Mouse (Mus musculus) gastrocnemius, adult 8-10 months (tissue): Measurements from ENCODE around the gene Map4k2. TPM values are rescaled to one million over a fixed set of nuclear protein-coding genes. Genes with fewer than 3 reads are reported as not detected.

Experiments
- DNase-seq, 2 experiments: peaks; one replicate each; pipeline ENCODE4 v3.0.0; 2022; ENCODE audit warnings: low spot score in 2 of 2
- microRNA-seq: library from miRNA; unstranded; fragments of <30 nt; microRNA quantifications from one replicate; pipeline ENCODE4 v1.2.0, GENCODE M21; 2022
- total RNA-seq, 4 experiments: library from RNA; stranded (reverse); gene quantifications; 2 replicates each; pipeline ENCODE4 v1.2.4; 2022

Gene Map4k2
- total RNA-seq, 4 experiments from 2014 or later = 6.9 to 10.7 (median 8.0) TPM

DNA sequence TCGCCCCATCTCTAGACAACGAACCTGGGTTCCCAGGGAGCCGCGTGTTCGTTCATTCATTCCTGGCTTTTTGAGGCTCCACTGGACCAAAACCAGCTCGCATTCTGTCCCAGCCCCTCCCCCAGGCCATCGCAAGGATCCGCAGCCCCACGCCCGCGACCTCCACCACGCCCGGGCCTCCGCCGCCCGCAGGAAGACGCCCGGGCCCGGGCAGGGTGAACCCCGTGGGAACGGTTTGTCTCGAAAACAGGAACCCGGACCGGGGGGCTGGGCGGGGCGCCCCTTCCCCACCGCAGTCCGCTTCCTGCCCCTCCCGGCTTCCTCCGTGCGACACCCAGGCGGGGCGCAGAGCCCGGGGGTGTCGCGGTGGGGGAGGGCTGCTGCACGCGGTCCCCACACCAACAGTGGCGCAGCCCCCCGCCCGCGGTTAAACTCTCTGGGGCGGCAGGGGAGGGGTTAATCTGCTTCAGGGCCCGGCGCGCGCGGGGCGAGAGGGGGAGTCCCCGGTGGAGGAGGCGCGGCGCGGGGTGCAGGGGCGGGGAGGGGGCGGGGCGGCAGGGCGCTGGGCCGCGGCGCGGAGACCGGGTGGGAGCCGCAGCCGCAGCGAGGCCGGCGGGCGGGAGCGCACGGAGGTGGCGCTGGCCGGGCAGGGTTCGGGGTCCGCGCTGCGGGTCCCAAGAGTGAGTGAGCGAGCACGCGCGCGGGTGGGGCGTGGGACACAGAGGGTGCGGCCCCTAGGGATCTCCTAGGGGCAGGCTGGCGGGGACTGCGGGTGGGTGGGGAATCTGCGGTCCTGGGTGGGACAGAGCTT is 58.6 kb downstream of the Map4k2 start, which contains the start of gene Rasgrp2:
TSS of gene Rasgrp2 (plus strand) at position 56 of the 811 bp plus-strand sequence.
- DNase-seq = peak; percentile 60 to 61

DNA sequence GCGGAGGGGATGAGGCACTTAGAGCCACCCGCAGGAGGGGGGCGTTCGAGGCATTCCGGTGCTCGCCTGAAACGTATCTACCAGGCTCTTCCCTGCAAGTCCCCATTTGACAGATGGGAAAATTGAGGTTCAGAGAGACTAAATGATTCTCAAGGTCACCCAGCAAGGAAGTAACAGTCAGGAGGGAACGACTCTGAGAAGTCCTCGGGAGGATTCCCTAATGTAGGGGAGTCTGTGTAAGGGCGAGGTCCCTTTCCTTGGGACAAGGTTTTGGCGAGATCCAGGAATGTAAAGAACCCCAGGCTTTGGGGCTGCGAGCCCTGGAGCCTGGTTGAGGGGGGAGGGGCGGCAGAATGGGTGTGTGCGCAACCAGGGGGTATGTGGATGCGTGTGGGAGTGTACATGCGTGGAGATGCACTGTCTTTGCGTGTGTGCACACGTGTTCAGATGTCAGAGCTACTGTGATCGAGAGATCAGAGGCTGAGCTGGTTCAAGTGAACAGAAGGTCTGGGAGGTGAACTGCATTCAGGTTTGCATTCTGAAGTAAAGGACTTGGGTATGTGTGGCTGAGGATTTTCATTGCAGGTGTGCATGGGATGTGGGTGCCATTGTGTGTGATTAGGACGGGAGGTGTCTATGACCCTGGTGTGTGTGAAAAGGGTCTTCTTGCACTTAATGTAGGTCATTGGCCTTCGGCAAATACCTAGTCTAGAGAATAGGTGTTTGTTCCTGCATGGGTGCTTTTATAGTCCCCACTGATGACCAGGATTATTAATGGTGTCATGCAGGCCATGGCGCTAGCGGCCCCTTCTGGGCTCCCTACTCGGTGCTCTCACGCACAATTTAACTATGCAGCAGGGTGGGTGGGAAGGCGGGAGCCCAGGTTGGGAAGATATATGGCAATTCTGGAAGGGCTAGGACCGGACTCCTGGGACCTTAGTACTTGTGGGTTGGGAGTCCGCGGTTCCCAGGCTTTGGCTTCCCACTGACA is 59.5 kb downstream of the Map4k2 start:
- no peak for DNase-seq

DNA sequence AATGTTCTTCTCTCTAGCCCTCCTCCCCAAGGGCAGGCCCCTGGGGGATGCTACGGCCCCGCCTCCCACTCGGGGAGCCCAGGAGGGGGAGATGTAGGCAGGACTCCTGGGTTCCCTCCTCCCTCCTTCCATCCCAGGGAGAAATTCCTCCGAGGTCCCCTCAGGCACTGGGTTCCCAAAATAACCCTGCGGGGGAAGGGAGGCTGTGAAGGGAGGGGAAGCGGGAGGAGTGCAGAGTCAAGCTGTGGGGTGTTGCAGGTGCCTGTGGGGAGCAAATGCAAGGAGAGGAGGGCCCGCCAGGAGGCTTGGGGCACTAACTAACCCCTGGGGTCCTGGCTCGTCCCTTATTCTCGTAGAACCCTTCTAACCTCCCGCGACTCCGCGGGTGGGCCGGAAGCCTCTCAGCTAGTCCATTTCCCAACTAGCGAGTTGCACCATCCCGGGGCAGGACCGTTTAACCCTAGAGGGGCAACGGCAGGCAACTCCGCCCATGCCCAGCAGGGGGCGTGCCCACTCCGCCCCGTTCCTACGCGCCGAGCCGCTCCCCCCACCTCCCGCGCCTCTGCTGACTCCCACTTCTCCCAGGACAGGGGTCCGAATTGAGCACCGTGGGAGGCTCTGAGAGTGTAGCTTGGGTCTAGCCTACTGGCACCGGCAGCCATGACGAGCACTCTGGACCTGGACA is 60.3 kb downstream of the Map4k2 start:
- peak; percentile 79 to 80 for DNase-seq

DNA sequence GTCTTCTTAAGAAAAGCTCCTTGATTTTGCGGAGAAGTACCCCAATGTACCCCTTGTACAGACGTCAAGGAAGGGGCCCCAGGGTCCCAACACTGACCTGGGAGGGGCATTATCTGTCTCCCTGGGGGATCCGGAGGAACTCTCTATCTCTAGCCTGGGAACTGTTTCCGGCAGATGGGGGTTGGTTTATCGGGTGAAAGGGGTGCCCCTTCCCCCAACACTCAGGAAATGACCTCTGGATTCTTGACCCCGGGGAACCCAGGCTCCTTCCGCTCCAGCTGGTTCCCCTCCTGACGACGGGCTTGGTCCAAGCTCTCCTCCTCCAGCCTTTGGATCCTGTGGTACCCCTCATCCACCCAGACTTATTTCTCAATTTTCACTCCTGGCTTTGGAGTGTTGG is 61.0 kb downstream of the Map4k2 start:
- no peak for DNase-seq

DNA sequence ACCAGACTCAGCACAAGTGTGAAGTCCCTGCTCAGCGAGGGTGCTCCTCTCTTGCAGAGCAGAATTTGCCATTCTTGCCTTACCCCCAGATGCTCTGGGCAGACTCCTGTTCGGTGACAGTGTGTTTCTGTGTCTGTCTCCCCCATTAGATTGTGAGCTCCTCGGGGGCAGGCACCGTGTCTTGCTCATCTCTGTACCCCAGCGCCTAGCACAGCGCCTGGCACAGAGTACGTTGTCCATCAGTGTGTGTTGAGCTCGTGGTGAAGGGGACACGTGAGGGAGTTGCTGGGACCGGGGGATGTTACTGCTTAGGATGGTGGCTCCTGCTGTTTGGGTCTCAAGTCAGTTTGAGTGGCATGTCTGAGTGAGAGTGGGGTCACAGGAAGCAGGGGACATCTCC is 62.9 kb downstream of the Map4k2 start:
- DNase-seq = no peak

Small RNAs within 50 kb of the gene (microRNA-seq; reads per million reads assigned to microRNA genes)
- not detected for gene Mir6989

Other genes with a start within 250 kb of the Map4k2 start
- not detected for gene AC131692.1, start 246.7 kb upstream of the Map4k2 start, total RNA-seq
- not detected for gene Naaladl1, start 235.4 kb upstream of the Map4k2 start, total RNA-seq
- 10 to 100 TPM in 3 of 4 experiments, 1 to 10 TPM in 1; 8.8 to 11.4 (median 11.3) TPM for gene Sac3d1, start 222.5 kb upstream of the Map4k2 start, total RNA-seq
- gene Snx15, start 212.8 kb upstream of the Map4k2 start, total RNA-seq = 10 to 100 TPM in 2 of 4 experiments, 1 to 10 TPM in 2; 8.0 to 10.9 (median 9.7) TPM
- gene Batf2, start 200.2 kb upstream of the Map4k2 start, total RNA-seq = under 1 TPM; 0.24 to 0.44 (median 0.41) TPM
- gene Arl2, start 199.6 kb upstream of the Map4k2 start, total RNA-seq = 10 to 100 TPM; 68.5 to 81.8 (median 69.9) TPM
- gene Majin, start 156.7 kb upstream of the Map4k2 start, total RNA-seq = not detected
- gene Gpha2, start 114.8 kb upstream of the Map4k2 start, total RNA-seq = not detected
- gene Ppp2r5b, start 105.3 kb upstream of the Map4k2 start, total RNA-seq = 10 to 100 TPM; 34.2 to 39.2 (median 36.4) TPM
- 10 to 100 TPM; 16.5 to 18.9 (median 18.6) TPM for gene Atg2a, start 99.5 kb upstream of the Map4k2 start, total RNA-seq
- gene Ehd1, start 64.4 kb upstream of the Map4k2 start, total RNA-seq = 10 to 100 TPM; 24.1 to 29.2 (median 26.5) TPM
- gene Cdc42bpg, start 34.7 kb upstream of the Map4k2 start, total RNA-seq = 10 to 100 TPM in 1 of 4 experiments, 1 to 10 TPM in 3; 7.6 to 11.5 (median 8.5) TPM
- gene Men1, start 6.2 kb upstream of the Map4k2 start, total RNA-seq = 1 to 10 TPM; 5.3 to 7.9 (median 6.3) TPM
- gene Sf1, start 22.6 kb downstream of the Map4k2 start, total RNA-seq = 10 to 100 TPM; 69.0 to 88.0 (median 73.8) TPM
- 1,000 to 10,000 TPM; 8,302 to 9,332 (median 8,668) TPM for gene Pygm, start 43.3 kb downstream of the Map4k2 start, total RNA-seq
- 10 to 100 TPM in 2 of 4 experiments, 1 to 10 TPM in 2; 7.4 to 19.6 (median 11.1) TPM for gene Rasgrp2, start 58.2 kb downstream of the Map4k2 start, total RNA-seq
- gene Nrxn2, start 77.6 kb downstream of the Map4k2 start, total RNA-seq = 1 to 10 TPM in 2 of 4 experiments, under 1 TPM in 2; 0.31 to 1.8 (median 1.0) TPM
- gene Slc22a12, start 201.9 kb downstream of the Map4k2 start, total RNA-seq = not detected